Mouse (Mus musculus) kidney, embryonic 16.5 days (tissue): ENCODE measurements around the gene Sh2d2a. TPM values are rescaled to one million over a fixed set of nuclear protein-coding genes. Genes with fewer than 3 reads are reported as not detected.
"Not testable (repeated sequence)": the region's sequence is repeated elsewhere in the genome, so short reads cannot be mapped to it uniquely, and the experiment has no call there.

Experiments
- ATAC-seq: fragments of 200-750 bp; cut with Nextera tagmentation; 2 replicates; pipeline ENCODE4 v1.8.0; 2017; ENCODE audit warnings: moderate TSS enrichment; ENCODE audit not compliant: low FRiP score, low TSS enrichment
- H3K27ac ChIP-seq: fragments of 300-500 bp; sonication (generic); 2 replicates; pipeline ENCODE4 v1.5.1; 2014; ENCODE audit warnings: low read length
- H3K27me3 ChIP-seq: fragments of 300-500 bp; sonication (generic); 2 replicates; pipeline ENCODE4 v1.6.1; 2014; ENCODE audit warnings: low read length, control low read depth, mixed read lengths; ENCODE audit not compliant: insufficient read depth
- H3K36me3 ChIP-seq: fragments of 300-500 bp; sonication (generic); 2 replicates; pipeline ENCODE4 v1.6.1; 2014; ENCODE audit warnings: low read length, control low read depth, mixed read lengths; ENCODE audit not compliant: insufficient read depth
- H3K4me1 ChIP-seq: fragments of 300-500 bp; sonication (generic); 2 replicates; pipeline ENCODE4 v1.6.1; 2014; ENCODE audit warnings: low read length, control low read depth, mixed read lengths; ENCODE audit not compliant: insufficient read depth
- H3K4me2 ChIP-seq: fragments of 300-500 bp; sonication (generic); replicated peaks from 2 replicates; pipeline ENCODE4 v1.6.1; 2014; ENCODE audit warnings: low read depth, low read length
- H3K4me3 ChIP-seq: fragments of 300-500 bp; sonication (generic); 2 replicates; pipeline ENCODE4 v1.5.1; 2014; ENCODE audit warnings: mild to moderate bottlenecking, low read length
- H3K9ac ChIP-seq: fragments of 300-500 bp; sonication (generic); replicated peaks from 2 replicates; pipeline ENCODE4 v1.6.1; 2014; ENCODE audit warnings: low read length
- H3K9me3 ChIP-seq: fragments of 300-500 bp; sonication (generic); 2 replicates; pipeline ENCODE4 v1.6.1; 2016; ENCODE audit warnings: low read length, control low read depth
- WGBS: fragments of 180-500 bp; shearing (Covaris S2); extraction: QIAGEN DNeasy Blood & Tissue Kit; methylation state at CpG from one replicate; pipeline ENCODE4 v1.1.7; 2014; 5-methylcytosine and 5-hydroxymethylcytosine counted together
- polyA plus RNA-seq: library from polyadenylated mRNA; unstranded; fragments of >200 nt; fragmentation: Nextera tagmentation; extraction: Ambion mirVana; gene quantifications from 2 replicates; pipeline ENCODE4 v1.2.1, GENCODE M21; 2015

The Sh2d2a gene
- polyA plus RNA-seq, 1 experiment from 2014 or later = 0.09 TPM

DNA sequence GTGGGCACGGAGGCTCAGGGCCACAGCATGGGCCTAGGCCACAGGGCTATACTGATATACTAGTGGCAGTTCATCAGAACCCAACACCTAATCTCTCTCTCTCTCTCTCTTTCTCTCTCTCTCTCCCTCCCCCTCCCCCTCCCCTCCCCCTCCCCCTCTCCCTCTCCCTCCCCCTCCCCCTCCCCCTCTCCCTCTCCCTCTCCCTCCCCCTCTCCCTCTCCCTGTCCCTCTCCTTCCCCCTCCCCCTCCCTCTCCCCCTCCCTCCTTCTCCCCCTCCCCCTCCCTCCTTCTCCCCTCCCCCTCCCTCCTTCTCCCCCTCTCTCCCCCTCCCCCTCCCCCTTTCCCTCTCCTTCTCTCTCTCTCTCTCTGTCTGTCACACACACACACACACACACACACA lies 22.3 kb upstream of the Sh2d2a start, which contains the start of gene Pear1:
TSS of gene Pear1 (minus strand) at position 101 of the 400 bp plus-strand sequence.
- not testable (repeated sequence) for H3K4me2 ChIP-seq, H3K4me3 ChIP-seq, H3K27me3 ChIP-seq, H3K9me3 ChIP-seq, H3K4me1 ChIP-seq, ATAC-seq, H3K9ac ChIP-seq, H3K27ac ChIP-seq, H3K36me3 ChIP-seq
- 71% methylated on average over 1 of the region's 1 CpGs for WGBS

DNA sequence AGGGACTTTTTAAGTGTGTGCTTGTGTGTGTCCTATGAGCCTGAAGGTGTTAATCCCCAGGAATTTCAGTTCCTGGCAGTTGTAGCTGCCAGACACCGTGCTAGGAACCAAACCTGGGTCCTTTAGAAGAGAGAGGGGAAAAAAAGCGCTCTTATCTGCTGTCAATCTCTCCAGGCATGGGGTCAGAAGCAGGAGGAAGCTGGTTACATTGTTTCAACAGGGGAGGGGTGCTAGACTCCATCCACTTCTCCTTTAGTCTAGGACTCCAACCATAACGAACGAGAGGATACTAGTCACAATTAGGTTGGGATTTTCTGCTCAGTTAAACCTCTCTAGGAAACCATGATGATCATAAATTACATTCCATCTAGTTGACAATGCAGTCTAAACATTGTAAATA lies 18.1 kb upstream of the Sh2d2a start:
- Histone ChIP-seq H3K36me3 (no peaks in the 10 kb centered on the region), H3K4me2 (no peak overlapping the region), H3K27ac (no peak overlapping the region), H3K9me3 (no peaks in the 10 kb centered on the region), H3K4me1 (no peaks in the 10 kb centered on the region), H3K9ac (no peak overlapping the region), H3K4me3 (no peak overlapping the region), H3K27me3 (no peaks in the 10 kb centered on the region)
- 46% methylated on average over 4 of the region's 4 CpGs for WGBS
- ATAC-seq = no peak

DNA sequence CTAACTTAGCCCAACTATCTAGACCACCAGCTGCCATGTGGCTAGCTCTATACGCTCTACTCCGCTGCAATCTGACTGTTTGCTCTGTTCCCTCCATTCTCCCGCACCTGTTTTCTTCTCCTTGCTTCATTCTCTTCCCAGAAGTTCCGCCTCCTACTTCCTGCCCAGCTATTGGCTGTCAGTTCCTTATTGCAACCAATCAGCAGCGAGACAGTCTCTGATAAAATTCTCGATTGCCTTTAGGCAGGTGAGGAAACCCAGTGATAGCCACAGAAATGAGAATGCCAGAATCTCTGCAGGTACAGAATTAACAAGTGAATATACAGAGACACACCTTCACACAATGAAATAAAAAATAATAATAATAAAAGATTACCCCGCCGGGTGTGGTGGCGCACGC lies 17.5 kb upstream of the Sh2d2a start:
- Histone ChIP-seq H3K4me1 (no peaks in the 10 kb centered on the region), H3K36me3 (no peaks in the 10 kb centered on the region), H3K9ac (no peak overlapping the region), H3K27me3 (no peaks in the 10 kb centered on the region), H3K4me3 (no peak overlapping the region), H3K4me2 (no peak overlapping the region), H3K9me3 (no peaks in the 10 kb centered on the region), H3K27ac (no peak overlapping the region)
- 52% methylated on average over 10 of the region's 10 CpGs for WGBS
- ATAC-seq = no peak

DNA sequence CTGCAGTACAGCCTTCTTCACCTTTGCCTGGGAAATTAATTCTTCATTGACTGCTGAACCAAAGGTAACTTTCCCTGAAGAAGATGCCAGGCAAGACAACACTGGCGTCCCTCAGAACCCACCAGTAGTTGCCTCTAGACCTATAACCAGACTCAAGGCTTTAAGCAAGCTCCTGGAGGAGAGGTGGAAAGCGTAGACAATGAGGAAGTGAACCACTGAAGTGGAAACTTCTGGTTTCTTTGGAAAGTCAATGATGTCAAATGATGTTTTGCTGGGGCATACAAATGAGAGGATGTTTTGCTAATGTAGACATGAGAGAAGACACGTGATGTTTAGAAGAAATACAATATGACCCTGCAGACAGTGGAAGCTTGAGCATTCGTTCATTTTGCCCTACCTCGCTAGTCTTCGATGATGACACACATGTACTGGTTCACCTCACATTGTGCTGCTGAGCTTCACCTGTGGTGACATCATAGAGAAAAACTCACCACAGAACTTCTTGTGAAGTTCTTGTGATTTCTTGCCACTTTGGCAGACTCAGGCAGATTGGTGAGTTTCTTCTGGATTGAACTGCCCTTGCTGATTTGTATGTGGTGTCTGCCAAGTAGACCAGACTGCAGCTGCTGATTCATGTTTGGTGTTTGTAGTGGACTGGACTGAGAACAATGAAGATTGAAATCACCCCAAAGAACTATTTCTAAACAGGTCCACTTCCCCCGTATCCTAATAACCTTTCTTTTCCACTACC lies 14.3 kb upstream of the Sh2d2a start:
- WGBS = 83% methylated on average over 7 of the region's 7 CpGs
- Histone ChIP-seq H3K36me3 (no peaks in the 10 kb centered on the region), H3K27ac (no peak overlapping the region), H3K4me3 (no peak overlapping the region), H3K9ac (no peak overlapping the region), H3K27me3 (no peaks in the 10 kb centered on the region), H3K4me2 (no peak overlapping the region), H3K9me3 (no peaks in the 10 kb centered on the region), H3K4me1 (no peaks in the 10 kb centered on the region)
- no peak for ATAC-seq

DNA sequence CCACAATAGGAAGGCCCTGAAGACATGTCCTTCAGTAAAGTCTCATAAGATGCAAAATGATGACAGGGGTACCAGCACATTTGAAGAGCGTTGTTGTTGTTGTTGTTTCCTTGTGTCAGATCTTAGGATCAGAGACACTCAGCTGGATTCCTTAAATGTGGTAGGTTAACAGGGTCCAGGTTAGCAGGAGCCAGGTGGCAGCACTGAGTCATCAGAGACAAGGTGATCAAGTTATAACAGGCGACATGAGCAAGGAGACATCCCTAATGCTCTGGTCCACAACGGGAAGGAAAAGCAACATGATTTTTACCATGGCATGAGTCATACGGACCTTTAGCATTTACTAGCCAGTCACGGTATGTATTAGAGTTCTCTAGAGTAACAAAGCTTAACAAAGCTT lies 13.1 kb upstream of the Sh2d2a start:
- Histone ChIP-seq H3K27me3 (no peaks in the 10 kb centered on the region), H3K4me3 (no peak overlapping the region), H3K27ac (no peak overlapping the region), H3K4me2 (no peak overlapping the region), H3K9ac (no peak overlapping the region), H3K9me3 (no peaks in the 10 kb centered on the region), H3K4me1 (no peaks in the 10 kb centered on the region), H3K36me3 (no peaks in the 10 kb centered on the region)
- WGBS = 68% methylated on average over 5 of the region's 5 CpGs
- ATAC-seq = no peak

DNA sequence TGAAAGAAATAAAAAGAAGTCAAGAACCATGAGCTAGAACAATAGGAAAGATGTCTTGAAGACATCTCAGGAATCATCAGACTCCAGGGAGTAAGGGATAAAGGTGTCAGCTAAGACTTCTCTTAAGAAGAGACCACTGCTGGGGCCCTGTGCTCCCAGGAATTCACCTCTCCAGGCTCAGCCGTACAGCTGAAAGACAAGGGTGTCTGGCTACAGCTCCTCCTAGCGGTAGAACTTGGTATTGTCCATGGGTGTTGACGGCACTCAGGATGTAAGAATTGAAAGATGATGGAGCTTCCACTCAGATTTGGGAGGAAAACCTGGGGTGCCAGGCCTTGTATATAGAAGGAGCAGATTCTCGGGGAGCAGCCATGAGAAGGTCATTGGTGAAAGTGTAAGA lies 7.9 kb upstream of the Sh2d2a start:
- Histone ChIP-seq H3K27me3 (no peaks in the 10 kb centered on the region), H3K4me3 (no peak overlapping the region), H3K27ac (no peak overlapping the region), H3K9ac (no peak overlapping the region), H3K36me3 (no peaks in the 10 kb centered on the region), H3K4me1 (no peaks in the 10 kb centered on the region), H3K4me2 (no peak overlapping the region), H3K9me3 (no peaks in the 10 kb centered on the region)
- ATAC-seq = 0 out of 2 replicates have a peak, but pooled peaks have one; percentile 39
- whole genome bisulfite sequencing = 2% methylated on average over 4 of the region's 4 CpGs

DNA sequence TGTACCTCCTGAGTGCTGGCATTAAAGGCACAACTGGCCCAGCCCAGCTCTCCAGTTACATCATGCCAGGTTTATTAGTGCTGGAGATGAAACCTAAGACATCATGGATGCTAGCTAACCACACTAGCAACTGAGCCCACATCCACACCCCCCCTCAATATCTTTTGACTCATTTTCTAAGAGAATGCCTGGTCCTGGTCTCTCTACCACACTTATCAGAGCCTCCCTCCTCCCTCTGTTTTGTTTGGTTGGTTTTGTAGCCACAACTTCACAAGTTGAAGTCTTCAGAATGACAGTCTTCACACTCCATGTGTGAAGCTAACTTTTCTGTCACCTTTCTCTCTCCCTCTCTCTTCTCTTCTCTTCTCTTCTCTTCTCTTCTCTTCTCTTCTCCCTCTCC lies 5.7 kb upstream of the Sh2d2a start:
- no peak overlapping the region for H3K27ac ChIP-seq
- H3K9me3 ChIP-seq = no peaks in the 10 kb centered on the region
- H3K36me3 ChIP-seq = no peaks in the 10 kb centered on the region
- H3K9ac ChIP-seq = no peak overlapping the region
- H3K4me1 ChIP-seq = no peaks in the 10 kb centered on the region
- H3K4me2 ChIP-seq = no peak overlapping the region
- no peaks in the 10 kb centered on the region for H3K27me3 ChIP-seq
- no peak for ATAC-seq
- no peak overlapping the region for H3K4me3 ChIP-seq

DNA sequence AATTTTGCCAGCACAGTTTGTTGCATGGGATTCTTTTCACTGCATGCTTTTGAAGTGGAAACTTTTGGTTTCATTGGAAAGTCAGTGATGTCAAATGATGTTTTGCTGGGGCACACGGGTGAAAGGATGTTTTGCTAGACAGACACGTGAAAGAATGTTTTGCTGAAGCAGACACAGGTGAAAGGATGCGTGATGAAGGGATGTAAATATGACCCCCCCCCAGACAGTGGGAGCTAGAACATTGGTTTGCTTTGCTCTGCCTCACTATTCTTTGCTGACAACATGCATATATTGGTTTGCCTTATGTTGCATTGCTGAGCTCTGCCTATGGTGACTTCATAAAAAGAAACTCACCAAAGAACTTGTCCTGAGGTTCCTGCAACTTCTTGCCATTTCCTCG lies 1.6 kb upstream of the Sh2d2a start:
- Histone ChIP-seq H3K4me2 (no peak overlapping the region), H3K4me1 (no peaks in the 10 kb centered on the region), H3K27ac (no peak overlapping the region), H3K27me3 (no peaks in the 10 kb centered on the region), H3K4me3 (no peak overlapping the region), H3K9me3 (no peaks in the 10 kb centered on the region), H3K36me3 (no peaks in the 10 kb centered on the region), H3K9ac (no peak overlapping the region)
- ATAC-seq = no peak
- 78% methylated on average over 4 of the region's 4 CpGs for WGBS

DNA sequence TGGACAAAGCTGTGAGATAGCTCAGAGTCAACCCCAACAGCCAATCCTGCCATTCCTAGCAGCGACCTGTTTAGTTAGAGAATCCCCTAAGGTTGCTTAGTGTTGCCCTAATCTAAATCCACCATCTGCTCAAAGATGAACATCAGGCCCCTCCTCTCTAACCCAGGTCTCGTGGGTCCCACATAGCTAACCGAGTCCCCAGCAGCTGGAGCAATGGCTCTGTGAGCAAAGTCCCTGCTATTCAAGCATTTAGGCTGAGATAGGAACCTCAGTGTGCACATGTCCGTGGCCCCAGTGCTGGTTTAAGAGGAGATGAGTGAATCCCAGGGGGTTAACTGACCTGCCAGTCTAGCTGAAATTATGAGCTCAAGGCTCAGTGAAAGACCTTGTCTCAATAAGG lies 369 bp upstream of the Sh2d2a start:
- Histone ChIP-seq H3K4me3 (no peak overlapping the region), H3K27ac (no peak overlapping the region), H3K9ac (no peak overlapping the region), H3K36me3 (no peaks in the 10 kb centered on the region), H3K9me3 (no peaks in the 10 kb centered on the region), H3K4me2 (no peak overlapping the region), H3K27me3 (no peaks in the 10 kb centered on the region), H3K4me1 (no peaks in the 10 kb centered on the region)
- ATAC-seq = no peak
- 62% methylated on average over 4 of the region's 4 CpGs for WGBS

DNA sequence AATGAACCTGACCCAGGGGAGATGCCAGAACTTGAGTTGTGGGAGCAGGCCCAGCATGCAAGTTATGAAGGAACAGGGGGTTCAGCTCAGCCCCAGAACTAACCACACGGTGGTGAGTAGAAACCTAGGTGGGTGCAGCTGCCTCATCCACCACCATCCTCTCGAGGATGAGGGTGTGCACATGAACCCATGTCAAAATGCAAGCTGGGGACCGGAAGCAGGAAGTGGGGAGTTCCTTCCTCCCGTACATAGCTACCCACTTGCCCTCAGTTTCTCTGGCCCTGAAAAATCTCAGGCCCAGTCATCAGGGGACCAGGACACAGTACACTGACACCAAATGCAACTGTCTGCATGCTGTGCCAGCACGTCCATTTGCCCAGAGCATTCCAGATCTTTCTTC lies 1.1 kb downstream of the Sh2d2a start:
- Histone ChIP-seq H3K27ac (no peak overlapping the region), H3K36me3 (no peaks in the 10 kb centered on the region), H3K4me2 (no peak overlapping the region), H3K4me3 (no peak overlapping the region), H3K9me3 (no peaks in the 10 kb centered on the region), H3K27me3 (no peaks in the 10 kb centered on the region), H3K9ac (no peak overlapping the region), H3K4me1 (no peaks in the 10 kb centered on the region)
- 67% methylated on average over 5 of the region's 5 CpGs for WGBS
- ATAC-seq = no peak
